Mouse (Mus musculus) limb, embryonic 13.5 days (tissue): Measurements from ENCODE around the gene Tsc22d3. TPM values are rescaled to one million over a fixed set of nuclear protein-coding genes. Genes with fewer than 3 reads are reported as not detected.
"Not testable (repeated sequence)": the region's sequence is repeated elsewhere in the genome, so short reads cannot be mapped to it uniquely, and the experiment has no call there.

Experiments
- ATAC-seq: fragments of 200-750 bp; cut with Nextera tagmentation; 2 replicates; pipeline ENCODE4 v1.8.0; 2017; ENCODE audit warnings: low read depth, moderate number of reproducible peaks, moderate TSS enrichment; ENCODE audit not compliant: low FRiP score
- H3K27ac ChIP-seq: fragments of 300-500 bp; sonication (generic); 2 replicates; pipeline ENCODE4 v1.5.1; 2015; ENCODE audit warnings: inconsistent platforms, mild to moderate bottlenecking, moderate library complexity
- H3K27me3 ChIP-seq: fragments of 300-500 bp; sonication (generic); 2 replicates; pipeline ENCODE4 v1.6.1; 2015; ENCODE audit warnings: mild to moderate bottlenecking, inconsistent platforms
- H3K36me3 ChIP-seq: fragments of 300-500 bp; sonication (generic); 2 replicates; pipeline ENCODE4 v1.6.1; 2015; ENCODE audit warnings: inconsistent platforms, mild to moderate bottlenecking, moderate library complexity
- H3K4me1 ChIP-seq: fragments of 300-500 bp; sonication (generic); 2 replicates; pipeline ENCODE4 v1.6.1; 2015; ENCODE audit warnings: inconsistent platforms
- H3K4me2 ChIP-seq: fragments of 300-500 bp; sonication (generic); replicated peaks from 2 replicates; pipeline ENCODE4 v1.6.1; 2015; ENCODE audit warnings: inconsistent platforms, mild to moderate bottlenecking, moderate library complexity
- H3K4me3 ChIP-seq: fragments of 300-500 bp; sonication (generic); 2 replicates; pipeline ENCODE4 v1.5.1; 2015; ENCODE audit warnings: moderate library complexity, mild to moderate bottlenecking, inconsistent platforms
- H3K9ac ChIP-seq: fragments of 300-500 bp; sonication (generic); 2 replicates; pipeline ENCODE4 v1.6.1; 2015; ENCODE audit warnings: mild to moderate bottlenecking, inconsistent platforms
- H3K9me3 ChIP-seq: fragments of 300-500 bp; sonication (generic); 2 replicates; pipeline ENCODE4 v1.6.1; 2016; ENCODE audit warnings: inconsistent platforms
- WGBS: fragments of 180-500 bp; shearing (Covaris S2); methylation state at CpG from one replicate; pipeline ENCODE4 v1.1.7; 2015; 5-methylcytosine and 5-hydroxymethylcytosine counted together
- polyA plus RNA-seq: library from polyadenylated mRNA; unstranded; fragments of >200 nt; fragmentation: Nextera tagmentation; extraction: Ambion mirVana; gene quantifications from 2 replicates; pipeline ENCODE4 v1.2.1, GENCODE M21; 2015

The Tsc22d3 gene
- polyA plus RNA-seq, 1 experiment from 2014 or later = 114 TPM

GRCm38 (mm10) chrX:140506436-140507180 lies 93.9 kb downstream of the Tsc22d3 start:
- no peaks in the 10 kb centered on the region for H3K9me3 ChIP-seq
- H3K27ac ChIP-seq = no peak overlapping the region
- H3K27me3 ChIP-seq = peaks cover 37% of the 10 kb centered on the region
- WGBS = 84% methylated on average over 6 of the region's 6 CpGs
- H3K9ac ChIP-seq = no peak overlapping the region
- H3K4me3 ChIP-seq = no peak overlapping the region
- no peaks in the 10 kb centered on the region for H3K36me3 ChIP-seq
- no peak overlapping the region for H3K4me2 ChIP-seq
- 0 out of 2 replicates have a peak, but pooled peaks cover 11% of the 10 kb centered on the region for H3K4me1 ChIP-seq
- ATAC-seq = no peak

GRCm38 (mm10) chrX:140505497-140506238 lies 94.8 kb downstream of the Tsc22d3 start:
- WGBS = 62% methylated on average over 15 of the region's 15 CpGs
- no peak overlapping the region for H3K4me3 ChIP-seq
- peaks cover 38% of the 10 kb centered on the region for H3K27me3 ChIP-seq
- ATAC-seq = no peak
- no peaks in the 10 kb centered on the region for H3K9me3 ChIP-seq
- no peaks in the 10 kb centered on the region for H3K36me3 ChIP-seq
- 0 out of 2 replicates have a peak, but pooled peaks cover 3% of the 10 kb centered on the region for H3K4me1 ChIP-seq
- no peak overlapping the region for H3K9ac ChIP-seq
- no peak overlapping the region for H3K27ac ChIP-seq
- no peak overlapping the region for H3K4me2 ChIP-seq

GRCm38 (mm10) chrX:140503905-140504304 lies 96.6 kb downstream of the Tsc22d3 start:
- peaks cover 36% of the 10 kb centered on the region; the same call in 1 of the 2 replicates for H3K27me3 ChIP-seq
- peak; percentile 67; the same call in 1 of the 2 replicates for ATAC-seq

GRCm38 (mm10) chrX:140501401-140502301 lies 98.8 kb downstream of the Tsc22d3 start:
- Histone ChIP-seq H3K27ac (no peak overlapping the region), H3K4me2 (no peak overlapping the region), H3K9me3 (no peaks in the 10 kb centered on the region), H3K9ac (no peak overlapping the region), H3K4me1 (no peaks in the 10 kb centered on the region), H3K27me3 (peaks cover 34% of the 10 kb centered on the region; the same call in 1 of the 2 replicates), H3K36me3 (no peaks in the 10 kb centered on the region), H3K4me3 (no peak overlapping the region)
- WGBS = 63% methylated on average over 9 of the region's 9 CpGs
- no peak for ATAC-seq

More at GRCm38 (mm10) chrX:140503905-140504304, 96.6 kb downstream of the Tsc22d3 start:
- no peak overlapping the region for H3K9ac ChIP-seq
- no peak overlapping the region for H3K4me3 ChIP-seq
- WGBS = 8% methylated on average over 7 of the region's 7 CpGs
- no peaks in the 10 kb centered on the region for H3K9me3 ChIP-seq
- no peaks in the 10 kb centered on the region for H3K36me3 ChIP-seq
- no peaks in the 10 kb centered on the region for H3K4me1 ChIP-seq
- H3K27ac ChIP-seq = no peak overlapping the region
- H3K4me2 ChIP-seq = no peak overlapping the region

- H3K4me2 ChIP-seq = no peak overlapping the region
- H3K27ac ChIP-seq = no peak overlapping the region
- WGBS = 78% methylated on average over 5 of the region's 5 CpGs
- H3K9ac ChIP-seq = no peak overlapping the region
- H3K4me1 ChIP-seq = no peaks in the 10 kb centered on the region
- peaks cover 38% of the 10 kb centered on the region; the same call in 1 of the 2 replicates for H3K27me3 ChIP-seq
- no peaks in the 10 kb centered on the region for H3K36me3 ChIP-seq
- no peaks in the 10 kb centered on the region for H3K9me3 ChIP-seq
- no peak overlapping the region for H3K4me3 ChIP-seq
- no peak for ATAC-seq
Observed at GRCm38 (mm10) chrX:140500306-140500705, 100.2 kb downstream of the Tsc22d3 start.

- H3K36me3 ChIP-seq, H3K9ac ChIP-seq, ATAC-seq, H3K4me2 ChIP-seq, H3K9me3 ChIP-seq, H3K4me1 ChIP-seq, H3K4me3 ChIP-seq, H3K27ac ChIP-seq: not testable (repeated sequence)
- H3K27me3 ChIP-seq = peaks cover 47% of the 10 kb centered on the region
- WGBS = 64% methylated on average over 4 of the region's 4 CpGs
Observed at GRCm38 (mm10) chrX:140498431-140498830, 102.0 kb downstream of the Tsc22d3 start.

GRCm38 (mm10) chrX:140494170-140494569 lies 106.3 kb downstream of the Tsc22d3 start:
- no peak overlapping the region for H3K4me2 ChIP-seq
- H3K4me1 ChIP-seq = no peaks in the 10 kb centered on the region
- H3K27ac ChIP-seq = no peak overlapping the region
- H3K36me3 ChIP-seq = no peaks in the 10 kb centered on the region
- H3K9me3 ChIP-seq = no peaks in the 10 kb centered on the region
- 79% methylated on average over 6 of the region's 6 CpGs for WGBS
- no peak for ATAC-seq
- no peak overlapping the region for H3K4me3 ChIP-seq
- peaks cover 48% of the 10 kb centered on the region for H3K27me3 ChIP-seq
- no peak overlapping the region for H3K9ac ChIP-seq

GRCm38 (mm10) chrX:140493527-140494029 lies 106.9 kb downstream of the Tsc22d3 start:
- Histone ChIP-seq H3K27me3 (peaks cover 54% of the 10 kb centered on the region), H3K36me3 (no peaks in the 10 kb centered on the region), H3K4me3 (no peak overlapping the region), H3K9me3 (no peaks in the 10 kb centered on the region), H3K4me1 (no peaks in the 10 kb centered on the region), H3K27ac (no peak overlapping the region), H3K4me2 (no peak overlapping the region), H3K9ac (no peak overlapping the region)
- WGBS = 71% methylated on average over 7 of the region's 7 CpGs
- ATAC-seq = no peak

- Histone ChIP-seq H3K9me3 (no peaks in the 10 kb centered on the region), H3K9ac (no peak overlapping the region), H3K4me2 (no peak overlapping the region), H3K36me3 (no peaks in the 10 kb centered on the region), H3K27ac (no peak overlapping the region), H3K27me3 (peaks cover 51% of the 10 kb centered on the region), H3K4me1 (no peaks in the 10 kb centered on the region), H3K4me3 (no peak overlapping the region)
- no peak for ATAC-seq
- WGBS = 55% methylated on average over 10 of the region's 10 CpGs
Observed at GRCm38 (mm10) chrX:140491884-140492571, 108.4 kb downstream of the Tsc22d3 start.

GRCm38 (mm10) chrX:140490203-140490602 lies 110.3 kb downstream of the Tsc22d3 start:
- H3K27ac ChIP-seq = no peak overlapping the region
- H3K4me2 ChIP-seq = no peak overlapping the region
- H3K9me3 ChIP-seq = no peaks in the 10 kb centered on the region
- H3K27me3 ChIP-seq = peaks cover 44% of the 10 kb centered on the region
- H3K9ac ChIP-seq = no peak overlapping the region
- ATAC-seq = no peak
- WGBS = 83% methylated on average over 3 of the region's 3 CpGs
- H3K4me3 ChIP-seq = no peak overlapping the region
- H3K4me1 ChIP-seq = no peaks in the 10 kb centered on the region
- H3K36me3 ChIP-seq = no peaks in the 10 kb centered on the region
